Mouse (Mus musculus) splenic B cell, adult 2 months (primary cell): ENCODE results near the gene Tfb1m.

Experiments used
- DNase-seq: peaks from one replicate; pipeline ENCODE4 v3.0.0-alpha.2; 2011; ENCODE audit warnings: low read depth, low spot score
- H3K27me3 ChIP-seq: 2 replicates; pipeline ENCODE4 v1.6.1; 2012; ENCODE audit warnings: mild to moderate bottlenecking, low read length, moderate library complexity, mixed read lengths; ENCODE audit not compliant: control insufficient read depth, poor library complexity, insufficient read depth, severe bottlenecking
- H3K36me3 ChIP-seq: 2 replicates; pipeline ENCODE4 v1.6.1; 2012; ENCODE audit warnings: mild to moderate bottlenecking, low read length, moderate library complexity, mixed read lengths; ENCODE audit not compliant: control insufficient read depth, poor library complexity, insufficient read depth, severe bottlenecking

Gene Tfb1m

DNA sequence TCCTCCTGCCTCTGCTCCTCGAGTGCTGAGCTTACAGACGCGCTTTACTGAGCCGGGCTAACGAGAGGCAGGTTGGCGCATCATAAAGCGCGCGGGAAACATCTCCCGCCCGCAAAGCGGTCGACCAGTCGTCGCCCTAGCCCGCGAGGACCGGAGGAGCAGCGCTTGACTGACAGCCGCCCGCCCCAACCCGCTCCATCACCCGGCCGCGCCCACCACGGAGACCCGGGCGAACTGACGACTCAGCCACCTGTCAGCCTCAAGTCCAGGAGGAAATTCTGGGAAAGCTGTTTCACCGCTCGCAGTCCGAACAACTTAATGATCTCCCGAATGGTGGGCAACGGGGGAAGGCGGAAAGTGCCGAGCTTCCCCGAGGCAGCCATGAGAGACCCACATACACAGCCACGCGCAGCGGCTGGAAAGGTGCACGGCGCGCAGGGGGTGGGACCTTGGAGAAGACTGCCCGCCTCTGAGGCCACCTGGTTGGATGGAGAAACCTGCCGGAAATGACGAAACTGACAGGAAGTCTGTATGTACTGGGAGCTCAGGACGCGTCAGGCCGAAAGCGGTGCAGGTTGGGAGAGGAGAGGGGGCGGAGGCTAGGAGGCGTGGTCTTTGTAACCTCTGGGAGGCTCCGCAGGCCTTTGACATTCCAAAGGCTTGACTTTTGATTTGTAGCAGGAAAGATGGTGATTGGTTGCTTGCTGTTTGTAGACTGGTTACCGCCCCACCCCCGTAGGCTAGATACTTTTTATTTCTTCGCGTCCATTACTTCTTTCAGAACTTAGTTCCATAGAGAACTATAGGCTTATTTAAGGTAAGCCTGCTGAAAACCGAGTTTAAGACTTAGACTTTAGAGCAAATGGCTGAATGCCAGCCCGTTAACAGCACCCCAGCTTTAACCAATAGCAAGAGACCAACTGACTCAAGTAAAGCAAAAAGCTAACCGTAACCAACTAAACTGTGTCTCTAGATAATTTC lies at the start of gene Tfb1m:
Tfb1m (minus strand) TSS at position 451 of the 981 bp plus-strand sequence.
- H3K27me3 ChIP-seq, result no peaks in the 10 kb centered on the region
- no peaks in the 10 kb centered on the region for H3K36me3 ChIP-seq
- DNase-seq, result peak; percentile 98

DNA sequence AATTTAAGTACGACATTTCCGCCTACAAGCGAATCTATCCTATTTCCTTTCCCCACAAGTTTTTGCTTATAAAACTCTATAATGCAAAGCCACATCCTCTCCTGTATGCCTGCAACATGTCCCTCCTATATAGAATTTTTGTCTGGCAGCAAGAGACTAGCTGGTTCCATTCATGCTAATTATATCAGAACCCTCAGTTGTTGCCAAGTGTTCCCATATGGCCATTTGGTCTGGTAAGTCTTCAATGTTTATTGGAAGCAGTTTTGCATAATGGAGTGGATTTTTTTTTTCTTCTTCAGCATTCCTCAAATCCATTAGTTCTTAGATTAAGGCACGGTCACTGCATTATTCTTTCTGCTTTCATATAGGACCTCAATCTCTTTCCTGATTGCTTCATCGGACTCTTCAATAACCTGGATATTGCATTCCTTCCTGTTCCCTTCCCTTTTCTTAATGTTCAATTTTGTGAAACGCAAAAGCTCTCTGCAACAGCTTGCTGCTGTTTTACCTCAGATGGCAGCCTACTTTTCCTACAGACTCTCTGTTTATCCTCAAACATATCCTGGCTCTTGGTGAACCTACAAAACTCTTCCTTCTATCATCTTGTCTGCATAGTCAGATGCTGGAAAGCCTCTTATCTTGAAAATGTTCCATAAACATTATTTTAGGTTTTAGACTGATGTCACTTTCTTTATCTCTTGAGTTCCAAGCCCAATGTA lies 45.5 kb upstream of the Tfb1m start:
- Histone ChIP-seq H3K27me3 (no peaks in the 10 kb centered on the region), H3K36me3 (no peaks in the 10 kb centered on the region)
- DNase-seq, result no peak

DNA sequence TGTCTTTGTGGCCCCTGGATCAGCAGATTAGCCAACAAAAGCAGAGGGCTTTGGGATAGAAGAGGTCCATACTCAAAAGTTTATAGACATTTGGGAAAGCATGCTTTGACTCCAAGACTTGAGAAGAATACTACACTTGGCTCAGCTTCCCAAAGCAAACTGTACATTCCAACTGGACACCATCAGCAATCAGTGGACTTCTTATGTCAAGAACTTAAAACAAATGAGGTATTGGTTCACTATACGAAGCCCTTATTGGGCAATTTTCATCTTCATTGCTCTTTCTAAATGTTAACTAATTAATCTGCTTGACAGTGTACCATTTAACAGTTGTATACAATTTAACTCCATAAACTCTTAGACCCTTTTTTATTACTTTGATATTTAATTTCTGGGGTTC lies 40.8 kb upstream of the Tfb1m start:
- no peaks in the 10 kb centered on the region for H3K27me3 ChIP-seq
- no peak for DNase-seq
- H3K36me3 ChIP-seq, result no peaks in the 10 kb centered on the region

DNA sequence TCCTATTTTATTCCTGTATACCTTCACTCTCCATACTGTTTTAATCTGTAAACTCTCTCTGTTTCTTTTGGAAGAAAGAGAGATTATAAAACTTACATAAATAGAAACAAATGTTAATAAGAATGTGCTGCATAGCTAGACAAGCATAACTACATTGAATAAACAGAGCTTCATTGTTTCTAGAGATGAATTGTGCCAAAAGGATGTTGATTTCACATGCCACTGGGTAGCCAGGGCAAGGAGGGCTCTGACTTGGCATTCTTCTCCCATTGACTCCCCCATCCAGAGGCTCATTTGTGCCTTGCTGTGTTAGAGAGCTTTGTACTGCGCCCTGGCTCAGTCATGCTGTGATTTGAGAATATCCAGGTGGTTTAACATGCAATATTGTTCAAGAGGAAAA lies 40.3 kb upstream of the Tfb1m start:
- Histone ChIP-seq H3K27me3 (no peaks in the 10 kb centered on the region), H3K36me3 (no peaks in the 10 kb centered on the region)
- DNase-seq, result no peak

DNA sequence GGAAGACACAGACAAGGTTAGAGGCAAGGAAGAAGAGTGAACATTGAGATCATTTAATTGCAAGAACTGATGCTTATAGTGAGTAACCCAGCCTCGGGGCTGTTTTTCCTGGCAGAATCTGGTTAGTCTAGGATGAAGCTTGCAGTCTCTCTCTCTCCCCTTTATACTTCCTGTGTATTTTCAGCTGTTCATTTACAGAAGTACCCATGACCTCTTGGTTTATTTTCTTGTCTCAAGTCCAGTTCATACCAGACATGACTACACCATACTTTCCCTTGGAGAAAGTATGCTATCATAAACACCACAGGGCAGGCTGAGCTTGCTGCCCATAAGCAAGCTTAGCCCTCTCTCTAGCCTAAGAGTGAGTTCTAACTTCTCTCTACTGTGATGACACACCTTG lies 39.5 kb upstream of the Tfb1m start:
- Histone ChIP-seq H3K27me3 (no peaks in the 10 kb centered on the region), H3K36me3 (no peaks in the 10 kb centered on the region)
- DNase-seq, result no peak

DNA sequence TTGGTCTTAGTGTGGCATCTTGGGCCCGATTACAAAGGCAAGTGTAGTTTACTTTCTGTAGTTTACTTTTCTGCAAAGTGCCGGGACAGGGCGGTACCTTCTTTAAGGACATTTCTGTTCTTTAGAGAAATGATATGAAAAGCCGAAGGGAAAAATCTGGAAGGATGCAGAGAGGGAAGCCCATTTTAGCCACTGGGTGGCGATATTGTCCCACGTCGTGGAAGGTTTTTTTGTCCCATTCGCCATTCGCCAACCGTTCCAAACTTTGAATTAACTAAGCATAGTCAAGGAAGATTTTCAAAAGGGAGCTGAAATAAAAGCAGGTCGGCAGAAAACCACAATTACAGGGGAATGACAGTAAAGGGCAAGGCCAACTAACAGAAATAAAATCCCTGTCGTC lies 13.3 kb upstream of the Tfb1m start:
- Histone ChIP-seq H3K36me3 (no peaks in the 10 kb centered on the region), H3K27me3 (no peaks in the 10 kb centered on the region)
- peak; percentile 60 for DNase-seq

DNA sequence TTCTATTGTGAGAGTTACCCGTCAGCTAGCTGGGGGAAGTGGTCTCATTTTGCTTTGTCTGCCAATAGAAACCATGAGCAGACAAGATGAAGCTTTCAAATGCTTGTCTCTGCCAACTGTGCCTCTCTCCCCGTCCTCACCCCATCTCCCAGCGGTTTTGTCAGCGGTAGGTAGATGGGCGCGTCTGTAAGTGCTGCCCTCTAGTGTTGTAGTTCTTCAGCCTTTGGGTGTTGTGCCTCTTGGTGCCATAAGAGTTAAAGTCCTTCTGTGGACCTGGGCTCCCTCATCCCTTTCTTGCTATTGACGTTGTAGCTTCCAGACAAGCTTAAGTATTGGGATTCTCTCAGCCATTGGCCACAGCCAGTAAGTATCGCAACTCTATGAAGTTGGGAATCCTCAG lies 4.8 kb upstream of the Tfb1m start:
- Histone ChIP-seq H3K36me3 (no peaks in the 10 kb centered on the region), H3K27me3 (no peaks in the 10 kb centered on the region)
- peak; percentile 47 for DNase-seq

DNA sequence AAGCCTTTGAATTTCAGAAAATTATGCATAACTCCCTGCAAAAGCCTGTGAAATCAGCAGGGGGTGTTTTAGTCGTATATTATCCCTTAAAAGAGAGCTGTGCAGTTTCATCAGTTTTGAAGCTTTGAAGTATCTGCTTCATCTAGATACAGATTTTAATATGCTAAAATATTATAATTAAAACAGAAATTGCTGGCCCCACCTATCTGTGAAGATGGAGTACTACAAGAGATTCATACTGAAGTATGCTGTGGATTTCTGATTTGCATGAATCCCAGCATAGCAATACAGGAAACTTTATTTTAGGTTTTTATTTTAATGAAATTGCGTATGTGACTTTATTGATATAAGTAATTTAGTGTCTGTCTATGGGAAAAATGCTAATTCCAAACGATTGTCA lies 3.0 kb upstream of the Tfb1m start:
- Histone ChIP-seq H3K36me3 (no peaks in the 10 kb centered on the region), H3K27me3 (no peaks in the 10 kb centered on the region)
- peak; percentile 32 for DNase-seq

DNA sequence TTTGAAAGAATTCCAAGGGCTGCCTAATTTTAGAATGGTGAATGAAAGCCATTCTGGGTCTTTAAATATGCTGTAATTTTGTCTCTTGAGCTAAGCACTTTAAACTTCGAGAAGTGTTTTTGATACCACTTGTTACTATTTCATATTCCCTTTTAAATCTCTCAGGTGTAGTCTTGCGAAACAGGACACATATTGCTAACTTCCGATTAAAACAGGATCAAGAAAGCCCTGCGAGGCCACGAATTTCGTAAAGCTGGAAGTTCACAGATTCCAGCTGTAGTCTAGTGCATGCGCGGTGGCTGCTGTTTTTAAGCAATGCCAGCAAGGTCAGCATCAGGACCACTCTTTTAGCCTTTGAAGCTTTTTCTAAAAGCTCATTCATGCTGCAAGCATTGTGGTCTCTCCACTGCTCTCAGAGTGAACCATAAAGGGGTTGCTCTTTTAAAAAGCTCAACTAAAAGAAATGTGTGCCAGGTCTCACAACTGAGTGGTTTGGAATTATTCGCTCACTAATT lies 832 bp upstream of the Tfb1m start:
- no peak for DNase-seq
- H3K36me3 ChIP-seq, result no peaks in the 10 kb centered on the region
- no peaks in the 10 kb centered on the region for H3K27me3 ChIP-seq

DNA sequence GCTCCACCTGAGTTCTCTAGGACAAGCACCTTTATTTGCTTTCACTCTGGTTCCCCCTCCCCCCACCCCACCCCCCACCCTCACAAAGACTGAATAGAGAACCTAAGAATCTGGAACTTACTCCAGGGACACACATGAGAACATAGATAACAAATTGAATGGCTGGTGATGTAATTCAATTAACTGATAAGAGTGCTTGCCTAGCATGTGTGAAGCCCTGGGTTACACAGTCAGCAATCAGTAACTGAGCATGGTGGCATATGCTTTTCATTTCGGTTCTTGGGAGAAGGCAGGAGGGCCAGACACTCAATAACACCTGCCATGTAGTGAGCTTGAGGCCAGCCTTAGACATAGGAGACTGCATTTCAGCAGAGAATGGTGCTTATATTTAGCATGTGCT lies 1.3 kb downstream of the Tfb1m start:
- DNase-seq, result no peak
- no peaks in the 10 kb centered on the region for H3K36me3 ChIP-seq
- no peaks in the 10 kb centered on the region for H3K27me3 ChIP-seq

DNA sequence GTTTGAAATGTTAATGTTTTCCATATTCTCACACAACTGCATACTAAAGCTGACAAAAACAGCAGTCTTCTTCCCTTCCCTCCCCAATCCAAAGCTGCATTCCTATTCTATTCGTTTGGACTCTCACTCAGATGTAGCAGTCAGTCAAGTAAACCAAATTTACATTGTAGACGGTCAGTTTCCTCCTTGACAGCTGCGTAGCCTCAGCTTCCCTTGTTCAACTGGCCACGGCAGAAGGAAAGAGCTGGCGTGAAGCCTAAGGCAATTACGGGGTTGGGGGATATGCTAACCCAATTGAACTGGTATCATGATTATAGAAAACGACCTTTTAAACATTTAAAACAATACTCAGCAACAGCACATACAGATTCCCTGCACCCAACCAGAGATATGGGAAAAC lies 9.9 kb downstream of the Tfb1m start:
- no peak for DNase-seq
- no peaks in the 10 kb centered on the region for H3K27me3 ChIP-seq

DNA sequence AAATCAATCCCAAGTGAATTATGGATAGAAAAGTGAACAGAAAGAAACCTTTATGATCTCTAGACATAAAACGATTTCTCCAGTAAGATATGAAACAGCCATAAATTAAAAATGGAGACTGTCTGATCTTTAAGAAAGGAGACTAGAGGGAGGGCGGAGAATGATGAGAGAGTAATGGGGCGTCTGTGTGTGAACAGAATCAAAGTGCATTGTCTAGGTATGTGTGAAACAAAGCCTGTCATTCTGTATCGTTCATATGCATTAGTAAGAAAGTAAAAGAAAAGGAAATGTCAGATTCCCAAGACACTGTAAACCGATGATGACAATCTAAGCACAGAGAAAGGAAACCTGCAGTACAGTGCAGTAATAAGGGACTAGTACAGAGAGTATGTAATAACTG lies 16.5 kb downstream of the Tfb1m start:
- Histone ChIP-seq H3K27me3 (no peaks in the 10 kb centered on the region), H3K36me3 (peaks cover 3% of the 10 kb centered on the region)
- no peak for DNase-seq

More for the DNA sequence above, 9.9 kb downstream of the Tfb1m start:
- H3K36me3 ChIP-seq, result no peaks in the 10 kb centered on the region

DNA sequence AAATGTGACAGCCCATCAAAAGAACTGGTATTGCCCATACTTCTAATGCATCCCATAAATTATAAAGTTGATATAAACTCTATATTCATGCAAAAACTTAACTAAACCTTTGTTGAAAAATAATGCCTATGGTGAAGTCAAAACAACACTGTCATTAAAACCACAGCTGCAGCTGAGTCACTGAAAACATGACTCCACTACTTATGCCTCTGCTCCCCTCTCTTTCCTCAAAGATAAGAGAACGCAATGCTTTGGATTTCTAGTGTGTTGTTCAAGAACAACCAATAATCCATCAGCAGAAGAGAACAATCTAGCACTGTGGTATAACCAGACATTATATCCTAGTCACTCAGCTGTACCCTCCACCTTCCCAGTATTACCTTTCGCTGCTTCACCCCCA lies 17.3 kb downstream of the Tfb1m start:
- peaks cover 4% of the 10 kb centered on the region for H3K36me3 ChIP-seq
- DNase-seq, result no peak

DNA sequence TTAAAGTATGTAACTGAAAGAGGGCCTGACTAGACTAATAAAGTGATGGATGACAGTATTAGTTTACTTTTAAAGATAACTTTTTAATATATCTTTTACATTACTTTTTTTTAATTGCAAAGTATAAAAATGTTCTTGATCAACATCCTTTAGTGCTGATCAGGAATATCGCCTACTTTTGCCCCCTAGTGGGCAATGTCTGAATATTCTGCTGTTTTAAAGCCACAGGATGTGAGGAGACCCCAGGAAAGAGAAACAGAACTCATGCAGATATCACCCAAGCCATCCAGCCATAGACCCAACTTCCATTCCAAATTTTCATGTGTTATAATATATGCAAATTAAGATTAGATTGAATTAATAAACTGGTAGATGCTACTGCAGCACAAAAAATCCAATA lies 24.2 kb downstream of the Tfb1m start:
- Histone ChIP-seq H3K27me3 (no peaks in the 10 kb centered on the region), H3K36me3 (0 out of 2 replicates have a peak, but pooled peaks cover 4% of the 10 kb centered on the region)
- peak; percentile 45 for DNase-seq

More for the DNA sequence above, 17.3 kb downstream of the Tfb1m start:
- no peaks in the 10 kb centered on the region for H3K27me3 ChIP-seq

DNA sequence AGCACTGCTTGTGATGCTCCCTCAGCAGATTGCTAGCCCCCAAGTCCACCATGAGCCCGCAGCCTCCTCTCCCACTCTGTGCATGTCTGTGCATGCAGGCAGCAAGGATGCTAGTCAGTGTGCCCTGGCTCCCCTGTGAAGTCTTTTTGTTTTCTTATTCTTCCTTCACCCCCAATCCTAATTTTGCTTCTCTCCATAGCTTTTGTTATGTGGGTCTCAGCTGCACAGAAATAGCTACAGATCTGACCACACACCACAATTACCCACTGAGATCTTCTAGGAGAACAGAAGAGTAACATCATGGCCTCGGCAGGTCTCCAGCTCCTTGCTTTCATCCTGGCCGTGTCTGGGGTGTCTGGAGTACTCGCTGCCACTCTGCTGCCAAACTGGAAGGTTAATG lies 25.3 kb downstream of the Tfb1m start, which contains the start of gene Cldn20:
Cldn20 (plus strand) TSS at position 301 of the 400 bp plus-strand sequence.
- no peaks in the 10 kb centered on the region for H3K27me3 ChIP-seq
- DNase-seq, result no peak
- 0 out of 2 replicates have a peak, but pooled peaks cover 4% of the 10 kb centered on the region for H3K36me3 ChIP-seq
